Mouse (Mus musculus): ENCODE measurements at regions not wholly inside any gene's neighbourhood (a gene's known extent, or its start where the extent isn't known, plus 50 kb on each side); places are given as distances from the start of the nearest gene placed in this dataset.

DNA sequence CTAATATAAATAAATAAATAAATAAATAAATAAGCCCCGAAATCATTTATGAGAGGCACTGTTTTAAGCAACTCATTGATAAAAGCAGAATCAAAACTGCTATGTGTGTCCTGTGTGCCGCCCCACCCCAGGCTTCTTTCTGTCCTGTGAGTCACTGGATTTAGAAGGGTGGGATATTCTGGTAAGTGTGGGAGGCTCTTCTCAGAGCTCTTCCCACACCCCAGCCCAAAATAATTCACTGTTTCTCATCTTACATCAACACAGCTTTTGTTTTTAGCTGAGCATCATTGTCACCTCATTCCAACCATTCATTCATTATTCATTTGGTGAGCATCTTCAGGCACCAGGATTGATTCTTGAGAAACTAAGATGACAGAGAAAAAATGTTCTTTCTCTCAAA, 118.4 kb downstream of the Barx2 start:
- TF ChIP-seq CTCF (conservative IDR thresholded peaks at IDR 0.05; ENCODE audit: insufficient read depth, insufficient read length, low read depth, low read length) (no peak), POLR2A (IDR thresholded peaks at IDR 0.05; ENCODE audit: low read depth, low read length) (no peak)
